Mouse (Mus musculus) neural tube, embryonic 14.5 days (tissue): ENCODE results near the gene Tsga13. TPM values are rescaled to one million over a fixed set of nuclear protein-coding genes. Genes with fewer than 3 reads are reported as not detected.

Source experiments
- ATAC-seq: fragments of 200-750 bp; cut with Nextera tagmentation; 2 replicates; pipeline ENCODE4 v1.8.0; 2017; ENCODE audit warnings: low read depth, mild to moderate bottlenecking, moderate TSS enrichment, moderate library complexity
- H3K27ac ChIP-seq: fragments of 300-500 bp; sonication (generic); 2 replicates; pipeline ENCODE4 v1.5.1; 2014; ENCODE audit warnings: low read depth, mild to moderate bottlenecking, control low read depth, low read length, moderate library complexity, mixed read lengths
- H3K27me3 ChIP-seq: fragments of 300-500 bp; sonication (generic); 2 replicates; pipeline ENCODE4 v1.6.1; 2014; ENCODE audit warnings: low read length; ENCODE audit not compliant: control insufficient read depth, insufficient read depth
- H3K36me3 ChIP-seq: fragments of 300-500 bp; sonication (generic); 2 replicates; pipeline ENCODE4 v1.6.1; 2014; ENCODE audit warnings: low read length, mixed read lengths; ENCODE audit not compliant: control insufficient read depth, insufficient read depth
- H3K4me1 ChIP-seq: fragments of 300-500 bp; sonication (generic); 2 replicates; pipeline ENCODE4 v1.6.1; 2014; ENCODE audit warnings: low read length; ENCODE audit not compliant: control insufficient read depth, insufficient read depth
- H3K4me2 ChIP-seq: fragments of 300-500 bp; sonication (generic); 2 replicates; pipeline ENCODE4 v1.6.1; 2014; ENCODE audit warnings: mild to moderate bottlenecking, low read depth, low read length, control low read depth
- H3K4me3 ChIP-seq: fragments of 300-500 bp; sonication (generic); 2 replicates; pipeline ENCODE4 v1.5.1; 2014; ENCODE audit warnings: low read depth, low read length, control low read depth, mixed read lengths
- H3K9ac ChIP-seq: fragments of 300-500 bp; sonication (generic); replicated peaks from 2 replicates; pipeline ENCODE4 v1.6.1; 2014; ENCODE audit warnings: low read depth, mild to moderate bottlenecking, control low read depth, low read length, mixed read lengths
- H3K9me3 ChIP-seq: fragments of 300-500 bp; sonication (generic); 2 replicates; pipeline ENCODE4 v1.6.1; 2016; ENCODE audit warnings: low read length; ENCODE audit not compliant: control insufficient read depth
- WGBS: fragments of 180-500 bp; shearing (Covaris S2); extraction: QIAGEN DNeasy Blood & Tissue Kit; methylation state at CpG from one replicate; pipeline ENCODE4 v1.1.7; 2014; 5-methylcytosine and 5-hydroxymethylcytosine counted together
- polyA plus RNA-seq: library from polyadenylated mRNA; unstranded; fragments of >200 nt; fragmentation: Nextera tagmentation; extraction: Ambion mirVana; gene quantifications from 2 replicates; pipeline ENCODE4 v1.2.1, GENCODE M21; 2014

The Tsga13 gene
- polyA plus RNA-seq, 1 experiment from 2014 or later: not detected

DNA sequence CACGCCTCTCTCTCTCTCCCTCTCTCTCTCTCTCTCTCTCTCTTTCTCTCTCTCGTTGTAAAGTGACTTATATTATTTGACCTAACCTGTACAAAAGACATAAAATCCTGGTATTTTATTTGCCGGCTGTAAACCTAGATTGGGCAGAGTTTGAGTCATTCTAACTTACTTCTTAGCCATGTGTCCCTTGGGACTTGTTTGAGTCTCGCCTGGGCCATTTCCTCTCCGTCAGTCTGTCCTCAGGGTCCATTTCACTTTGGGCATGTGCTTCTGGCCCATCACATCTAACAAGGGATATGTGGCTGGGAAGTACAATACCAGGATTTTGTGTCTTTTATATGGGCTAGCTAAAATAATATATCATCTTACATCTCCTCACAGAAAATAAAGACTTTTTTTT lies 10.5 kb downstream of the Tsga13 start:
- H3K4me3 ChIP-seq: no peak overlapping the region
- H3K27ac ChIP-seq: no peak overlapping the region
- no peak for ATAC-seq
- H3K4me2 ChIP-seq: no peak overlapping the region
- no peaks in the 10 kb centered on the region for H3K4me1 ChIP-seq
- WGBS: 62% methylated on average over 5 of the region's 5 CpGs
- H3K9ac ChIP-seq: no peak overlapping the region
- no peaks in the 10 kb centered on the region for H3K9me3 ChIP-seq
- H3K27me3 ChIP-seq: no peaks in the 10 kb centered on the region
- H3K36me3 ChIP-seq: no peaks in the 10 kb centered on the region

DNA sequence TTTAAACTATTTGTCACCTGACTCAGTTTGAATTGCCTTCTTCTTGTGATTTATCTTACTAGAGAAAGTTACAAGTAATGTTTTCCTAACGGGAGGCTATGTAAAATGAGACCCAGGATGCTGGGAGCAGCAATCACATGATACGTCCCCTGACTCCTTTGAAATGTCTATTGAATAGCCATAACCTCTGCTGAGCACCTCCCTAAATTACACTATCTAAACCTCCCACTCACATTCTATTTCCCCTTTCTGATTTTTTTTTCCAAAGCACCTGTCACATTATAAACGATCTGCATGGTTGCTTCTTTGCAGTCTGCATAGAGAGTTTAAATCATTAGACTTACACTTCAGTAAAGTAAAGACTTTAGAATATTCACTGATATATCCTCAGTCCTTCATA lies 11.3 kb downstream of the Tsga13 start:
- Histone ChIP-seq H3K4me3 (no peak overlapping the region), H3K9ac (no peak overlapping the region), H3K4me2 (no peak overlapping the region), H3K27me3 (no peaks in the 10 kb centered on the region), H3K9me3 (no peaks in the 10 kb centered on the region), H3K4me1 (no peaks in the 10 kb centered on the region), H3K36me3 (no peaks in the 10 kb centered on the region), H3K27ac (no peak overlapping the region)
- 42% methylated on average over 3 of the region's 3 CpGs for WGBS
- no peak for ATAC-seq

DNA sequence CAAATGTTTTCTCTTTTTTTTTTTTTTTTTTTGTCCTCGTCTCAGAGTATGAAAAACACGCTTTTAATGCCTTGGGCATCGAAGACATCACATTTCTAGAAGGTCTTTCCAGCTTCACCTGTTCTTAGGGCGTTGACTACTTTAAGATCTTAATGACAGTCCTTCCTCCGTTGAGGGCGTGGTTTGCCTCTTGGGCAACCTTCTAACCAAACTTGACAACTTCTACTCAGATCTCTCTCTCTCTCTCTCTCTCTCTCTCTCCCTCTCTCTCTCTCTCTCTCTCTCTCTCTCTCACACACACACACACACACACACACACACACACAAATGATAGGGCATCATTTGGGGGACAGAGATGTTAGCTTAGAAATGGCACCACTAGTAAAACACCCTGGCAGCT lies 17.9 kb downstream of the Tsga13 start:
- 81% methylated on average over 6 of the region's 6 CpGs for WGBS
- Histone ChIP-seq H3K27me3 (no peaks in the 10 kb centered on the region), H3K9me3 (no peaks in the 10 kb centered on the region), H3K27ac (no peak overlapping the region), H3K4me3 (no peak overlapping the region), H3K9ac (no peak overlapping the region), H3K4me1 (no peaks in the 10 kb centered on the region; the same call in 1 of the 2 replicates), H3K36me3 (no peaks in the 10 kb centered on the region), H3K4me2 (peak overlapping the region; percentile 51; the same call in 1 of the 2 replicates)
- ATAC-seq: no peak

DNA sequence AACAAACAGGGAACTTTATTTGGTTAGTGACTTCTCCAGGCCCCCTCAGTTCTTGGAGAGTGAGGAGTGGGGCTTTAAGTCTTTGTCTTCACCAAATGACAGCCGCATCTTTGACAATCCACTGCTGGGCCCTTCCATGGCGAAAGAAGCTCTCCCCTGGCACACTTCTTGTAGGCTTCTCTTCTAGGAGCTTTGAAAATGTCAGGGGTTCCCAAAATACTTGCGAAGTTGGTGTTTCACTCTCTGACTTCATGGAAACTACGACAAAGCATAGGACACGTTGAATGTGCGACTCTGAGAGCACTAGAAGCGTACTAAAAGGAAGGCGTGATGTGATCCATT lies 18.4 kb downstream of the Tsga13 start:
- H3K36me3 ChIP-seq: no peaks in the 10 kb centered on the region
- ATAC-seq: no peak
- no peaks in the 10 kb centered on the region for H3K27me3 ChIP-seq
- H3K4me1 ChIP-seq: no peaks in the 10 kb centered on the region; the same call in 1 of the 2 replicates
- WGBS: 21% methylated on average over 8 of the region's 8 CpGs
- H3K9ac ChIP-seq: peak overlapping the region; percentile 84; the same call in 1 of the 2 replicates
- H3K4me3 ChIP-seq: peak overlapping the region; percentile 73
- peak overlapping the region; percentile 95 for H3K27ac ChIP-seq
- H3K9me3 ChIP-seq: no peaks in the 10 kb centered on the region
- peak overlapping the region; percentile 51 for H3K4me2 ChIP-seq

DNA sequence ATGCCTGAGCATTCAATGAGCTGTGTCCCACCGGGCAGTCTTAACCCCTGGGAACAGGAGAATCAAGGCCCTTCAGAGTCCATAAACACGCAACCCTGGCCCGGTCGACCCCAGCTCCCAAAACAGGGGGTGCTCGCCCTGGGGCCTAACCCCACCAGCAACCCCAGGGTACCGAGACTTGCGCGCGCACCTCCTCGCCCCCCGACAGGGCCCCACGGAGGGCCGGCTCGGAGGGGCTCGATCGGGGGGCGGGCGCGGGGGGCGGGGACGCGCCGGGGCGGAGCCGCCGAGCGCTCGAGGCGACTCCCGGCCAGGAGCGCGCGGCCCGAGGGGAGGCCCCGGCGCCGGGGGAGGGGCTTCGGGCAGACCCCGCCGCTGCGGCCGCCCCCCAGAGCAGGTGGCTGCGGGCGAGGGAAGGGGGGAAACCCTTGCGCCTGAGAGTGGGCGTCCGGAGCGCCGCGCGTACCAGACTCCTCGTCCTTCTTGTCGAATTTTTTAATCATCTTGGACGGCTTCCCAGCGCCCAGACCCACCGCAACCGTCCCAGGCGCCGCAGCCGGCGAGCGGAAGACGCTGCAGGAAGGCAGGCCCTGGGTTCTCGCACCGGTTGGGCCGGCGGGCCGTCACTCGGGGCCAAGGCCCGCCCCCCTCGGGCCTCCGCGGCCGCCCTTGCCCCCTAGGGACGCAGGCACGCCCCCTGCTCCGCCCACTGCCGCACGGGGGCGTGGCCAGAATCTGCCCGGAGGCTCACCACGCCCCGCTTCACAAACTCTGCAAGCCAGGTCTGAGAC lies 19.0 kb downstream of the Tsga13 start, which contains the start of gene Copg2:
Copg2 (minus strand) TSS at position 600 of the 791 bp plus-strand sequence.
- Histone ChIP-seq H3K4me1 (no peaks in the 10 kb centered on the region; the same call in 1 of the 2 replicates), H3K27ac (peak within 1 kb of the TSS; percentile 95), H3K4me2 (peak within 1 kb of the TSS; percentile 51), H3K36me3 (no peaks in the 10 kb centered on the region), H3K9me3 (no peaks in the 10 kb centered on the region), H3K4me3 (peak within 1 kb of the TSS; percentile 73), H3K27me3 (no peaks in the 10 kb centered on the region), H3K9ac (peak within 1 kb of the TSS; percentile 84)
- under 1% methylated on average over 57 of the region's 83 CpGs for WGBS
- ATAC-seq: peak; percentile 98

DNA sequence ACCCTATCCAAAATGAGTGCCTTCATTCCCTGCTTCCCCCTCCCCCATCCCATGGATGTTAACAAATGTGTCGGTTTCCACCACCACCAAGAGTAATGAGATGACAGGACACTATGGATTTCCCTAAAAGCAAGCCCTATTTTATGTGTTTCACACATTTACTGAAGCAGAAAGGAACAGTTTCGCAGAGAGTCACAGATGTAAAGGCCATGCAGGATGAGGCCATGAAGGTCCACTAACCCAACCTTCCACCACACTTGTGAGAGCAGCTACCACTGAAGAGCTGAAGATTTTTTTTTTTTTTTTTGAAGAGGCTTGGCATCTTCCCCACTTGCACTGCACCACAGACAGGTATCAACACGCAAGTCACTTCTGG lies 19.6 kb downstream of the Tsga13 start:
- Histone ChIP-seq H3K4me2 (peak overlapping the region; percentile 51), H3K36me3 (no peaks in the 10 kb centered on the region), H3K27ac (peak overlapping the region; percentile 95), H3K4me3 (peak overlapping the region; percentile 73), H3K9ac (peak overlapping the region; percentile 84), H3K27me3 (no peaks in the 10 kb centered on the region), H3K4me1 (no peaks in the 10 kb centered on the region; the same call in 1 of the 2 replicates), H3K9me3 (no peaks in the 10 kb centered on the region)
- 14% methylated on average over 3 of the region's 3 CpGs for WGBS
- ATAC-seq: no peak

DNA sequence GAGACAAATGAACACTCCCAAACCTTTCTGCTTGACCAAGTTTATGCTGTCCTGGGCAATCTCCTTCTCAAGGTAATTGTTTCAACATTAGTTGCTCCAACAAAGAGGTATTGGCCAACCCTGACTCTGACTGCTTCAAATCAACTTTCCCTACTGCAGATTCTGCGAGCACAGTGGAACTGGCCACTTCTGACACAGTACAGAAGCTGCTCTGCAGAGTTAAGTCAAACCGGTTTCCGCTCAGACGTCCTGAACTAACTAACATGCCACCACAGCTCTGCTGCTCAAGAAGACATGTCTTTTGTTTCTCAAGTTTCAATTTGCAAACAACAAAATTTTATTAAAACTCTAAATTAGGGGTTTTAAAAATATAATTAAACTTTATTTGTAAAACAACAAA lies 22.3 kb downstream of the Tsga13 start:
- H3K4me1 ChIP-seq: no peaks in the 10 kb centered on the region; the same call in 1 of the 2 replicates
- no peak for ATAC-seq
- H3K36me3 ChIP-seq: peaks cover 5% of the 10 kb centered on the region; the same call in 1 of the 2 replicates
- no peak overlapping the region for H3K4me3 ChIP-seq
- H3K27me3 ChIP-seq: no peaks in the 10 kb centered on the region
- no peaks in the 10 kb centered on the region for H3K9me3 ChIP-seq
- 93% methylated on average over 4 of the region's 4 CpGs for WGBS
- no peak overlapping the region for H3K9ac ChIP-seq
- H3K4me2 ChIP-seq: no peak overlapping the region
- no peak overlapping the region for H3K27ac ChIP-seq

DNA sequence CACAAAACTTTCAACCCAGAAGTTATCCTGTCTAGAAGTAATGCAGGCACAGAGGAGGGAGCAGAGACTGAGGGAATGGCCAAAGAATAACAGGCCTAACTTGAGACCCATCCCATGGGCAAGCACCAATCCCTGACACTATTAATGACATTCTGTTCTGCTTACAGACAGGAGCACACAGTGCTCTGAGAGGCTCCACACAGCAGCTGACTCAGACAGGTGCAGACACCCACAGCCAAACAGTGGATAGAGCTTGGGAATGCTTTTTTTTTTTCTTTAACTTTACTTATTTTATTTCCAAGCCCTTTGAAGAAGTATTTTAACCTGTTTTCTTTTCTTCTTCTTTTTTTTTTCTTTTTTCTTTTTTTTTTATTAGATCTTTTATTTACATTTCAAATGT lies 23.6 kb downstream of the Tsga13 start:
- H3K4me1 ChIP-seq: no peaks in the 10 kb centered on the region; the same call in 1 of the 2 replicates
- H3K27me3 ChIP-seq: no peaks in the 10 kb centered on the region
- peaks cover 7% of the 10 kb centered on the region; the same call in 1 of the 2 replicates for H3K36me3 ChIP-seq
- no peak overlapping the region for H3K4me2 ChIP-seq
- H3K9me3 ChIP-seq: no peaks in the 10 kb centered on the region
- H3K9ac ChIP-seq: no peak overlapping the region
- H3K4me3 ChIP-seq: no peak overlapping the region
- H3K27ac ChIP-seq: no peak overlapping the region
- no peak for ATAC-seq

DNA sequence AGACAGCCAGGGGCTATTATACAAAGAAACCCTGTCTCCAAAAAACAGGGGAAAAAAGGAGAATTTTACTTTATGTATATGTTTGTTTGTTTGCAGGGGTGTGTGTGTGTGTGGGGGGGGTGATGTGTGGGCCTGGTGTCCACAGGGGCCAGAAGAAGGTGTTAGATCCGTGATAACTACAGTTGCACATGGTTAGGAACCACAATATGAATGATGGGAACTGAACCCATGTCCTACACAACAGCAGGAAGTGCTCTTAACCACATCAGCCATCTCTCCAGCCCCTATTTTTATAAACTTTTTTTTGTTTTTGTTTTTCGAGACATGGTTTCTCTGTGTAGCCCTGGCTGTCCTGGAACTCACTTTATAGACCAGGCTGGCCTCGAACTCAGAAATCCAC lies 30.5 kb downstream of the Tsga13 start:
- 98% methylated on average over 3 of the region's 3 CpGs for WGBS
- Histone ChIP-seq H3K9me3 (no peaks in the 10 kb centered on the region), H3K9ac (no peak overlapping the region), H3K4me3 (no peak overlapping the region), H3K27me3 (no peaks in the 10 kb centered on the region), H3K36me3 (peaks cover 10% of the 10 kb centered on the region; the same call in 1 of the 2 replicates), H3K4me1 (no peaks in the 10 kb centered on the region), H3K27ac (no peak overlapping the region), H3K4me2 (no peak overlapping the region)
- ATAC-seq: no peak
